Mouse (Mus musculus) CD8-positive naive resting alpha-beta T cell, adult 2 months (primary cell): ENCODE data around the gene Sh2d1a.

Experiments
- DNase-seq, 2 experiments: peaks; one replicate each; pipeline ENCODE4 v3.0.0; 2022; ENCODE audit warnings: low read depth in 2 of 2, low spot score in 2 of 2

The Sh2d1a gene

GRCm38 (mm10) chrX:42502291-42503043 is at the start of gene Sh2d1a:
TSS of gene Sh2d1a (plus strand) at chrX:42502453.
- peak; percentile 19 to 43 for DNase-seq

- no peak for DNase-seq
Observed at GRCm38 (mm10) chrX:42453001-42453400, 49.3 kb upstream of the Sh2d1a start.

GRCm38 (mm10) chrX:42454533-42454932 is 47.7 kb upstream of the Sh2d1a start:
- no peak for DNase-seq

GRCm38 (mm10) chrX:42489446-42489845 is 12.8 kb upstream of the Sh2d1a start, which contains the start of gene Tex13c2:
TSS of gene Tex13c2 (plus strand) at chrX:42489691.
- DNase-seq: no peak

GRCm38 (mm10) chrX:42490336-42490735 is 11.9 kb upstream of the Sh2d1a start:
- DNase-seq: no peak

GRCm38 (mm10) chrX:42500538-42500937 is 1.7 kb upstream of the Sh2d1a start:
- no peak for DNase-seq

- DNase-seq: no peak
Observed at GRCm38 (mm10) chrX:42511105-42511504, 8.9 kb downstream of the Sh2d1a start.

GRCm38 (mm10) chrX:42512567-42512966 is 10.3 kb downstream of the Sh2d1a start:
- DNase-seq: peak in 1 of 2 experiments; percentile 39

GRCm38 (mm10) chrX:42522868-42523267 is 20.6 kb downstream of the Sh2d1a start:
- DNase-seq: no peak

GRCm38 (mm10) chrX:42530703-42531102 is 28.4 kb downstream of the Sh2d1a start:
- DNase-seq: no peak

- DNase-seq: no peak
Observed at GRCm38 (mm10) chrX:42540030-42540755, 37.9 kb downstream of the Sh2d1a start.

GRCm38 (mm10) chrX:42540756-42541053 is 38.5 kb downstream of the Sh2d1a start:
- peak; percentile 48 to 74 for DNase-seq

GRCm38 (mm10) chrX:42545076-42545475 is 42.8 kb downstream of the Sh2d1a start:
- no peak for DNase-seq

GRCm38 (mm10) chrX:42548513-42548912 is 46.3 kb downstream of the Sh2d1a start:
- no peak for DNase-seq

GRCm38 (mm10) chrX:42557284-42557683 is 55.0 kb downstream of the Sh2d1a start:
- peak; percentile 3 to 34 for DNase-seq

GRCm38 (mm10) chrX:42558683-42559082 is 56.4 kb downstream of the Sh2d1a start:
- DNase-seq: no peak
